Mouse (Mus musculus) monocyte, adult 59 days (primary cell): ENCODE results near the gene Gm3012. TPM values are rescaled to one million over a fixed set of nuclear protein-coding genes. Genes with fewer than 3 reads are reported as not detected.

ENCODE experiments used
- total RNA-seq, 2 experiments: library from RNA; stranded (reverse); gene quantifications; one replicate each; pipeline ENCODE4 v1.2.4; 2023

Gm3012 gene
- not detected for total RNA-seq

DNA sequence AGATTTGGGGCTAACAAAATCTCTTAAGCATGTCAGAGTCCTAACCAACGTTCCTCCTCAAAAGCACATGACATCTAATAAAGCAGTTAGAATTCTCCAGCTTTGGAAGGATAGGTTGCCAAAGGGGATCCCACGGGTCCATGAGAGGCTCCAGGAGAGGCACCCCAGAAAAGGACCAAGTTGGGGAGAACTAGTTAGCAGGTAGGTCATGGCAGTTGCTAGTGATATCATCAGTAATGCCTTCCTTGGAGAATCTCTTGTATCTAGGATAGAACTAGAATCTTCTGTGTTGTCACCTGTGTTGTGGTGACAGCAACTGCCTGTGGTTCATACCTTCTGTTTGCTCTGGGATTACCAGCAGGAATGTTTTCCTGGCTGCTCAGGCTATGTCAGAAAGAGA, at the start of gene Gm3012:
Gene Gm3012 (plus strand): TSS at position 301 of the 400 bp plus-strand sequence.

GRCm38 (mm10) chr14:3651730-3652129, 17.4 kb downstream of the Gm3012 start, which contains the start of gene Gm3020:
TSS of gene Gm3020 (plus strand) at chr14:3652030.

GRCm38 (mm10) chr14:3688483-3688882, 54.2 kb downstream of the Gm3012 start, which contains the start of gene Gm3043:
TSS of gene Gm3043 (plus strand) at chr14:3688783.

Other genes with a start within 250 kb of the Gm3012 start
- gene Gm10413, start 239.4 kb upstream of the Gm3012 start, total RNA-seq = not detected
- gene Gm10409, start 221.9 kb upstream of the Gm3012 start, total RNA-seq = not detected
- gene Gm3005, start 206.4 kb upstream of the Gm3012 start, total RNA-seq = not detected
- gene Gm10408, start 185.1 kb upstream of the Gm3012 start, total RNA-seq = not detected
- gene Gm3020, start 17.5 kb downstream of the Gm3012 start, total RNA-seq = not detected
- not detected for gene Gm3043, start 54.3 kb downstream of the Gm3012 start, total RNA-seq
- not detected for gene Gm3002, start 175.6 kb downstream of the Gm3012 start, total RNA-seq
- gene Gm3033, start 211.7 kb downstream of the Gm3012 start, total RNA-seq = not detected
- gene Gm2916, start 249.7 kb downstream of the Gm3012 start, total RNA-seq = not detected